Mouse (Mus musculus) splenic B cell, adult 2 months (primary cell): ENCODE data around the gene Fam227b.

ENCODE experiments used
- DNase-seq: peaks from one replicate; pipeline ENCODE4 v3.0.0-alpha.2; 2011; ENCODE audit warnings: low read depth, low spot score
- H3K27me3 ChIP-seq: 2 replicates; pipeline ENCODE4 v1.6.1; 2012; ENCODE audit warnings: mild to moderate bottlenecking, low read length, moderate library complexity, mixed read lengths; ENCODE audit not compliant: control insufficient read depth, poor library complexity, insufficient read depth, severe bottlenecking
- H3K36me3 ChIP-seq: 2 replicates; pipeline ENCODE4 v1.6.1; 2012; ENCODE audit warnings: mild to moderate bottlenecking, low read length, moderate library complexity, mixed read lengths; ENCODE audit not compliant: control insufficient read depth, poor library complexity, insufficient read depth, severe bottlenecking

The Fam227b gene

GRCm38 (mm10) chr2:126151855-126152571 lies at the start of gene Fam227b, which contains the start of gene Dtwd1:
TSS of gene Fam227b (minus strand) at chr2:126152004.
TSS of gene Dtwd1 (plus strand) at chr2:126152141.
- H3K27me3 ChIP-seq: no peaks in the 10 kb centered on the region
- peaks cover 6% of the 10 kb centered on the region for H3K36me3 ChIP-seq
- DNase-seq: peak; percentile 96

GRCm38 (mm10) chr2:126198971-126199370 lies 47.2 kb upstream of the Fam227b start:
- H3K36me3 ChIP-seq: no peaks in the 10 kb centered on the region
- no peak for DNase-seq
- H3K27me3 ChIP-seq: no peaks in the 10 kb centered on the region

GRCm38 (mm10) chr2:126195631-126196356 lies 44.0 kb upstream of the Fam227b start:
- Histone ChIP-seq H3K36me3 (no peaks in the 10 kb centered on the region), H3K27me3 (no peaks in the 10 kb centered on the region)
- DNase-seq: no peak

- Histone ChIP-seq H3K36me3 (no peaks in the 10 kb centered on the region), H3K27me3 (no peaks in the 10 kb centered on the region)
- DNase-seq: no peak
Observed at GRCm38 (mm10) chr2:126192129-126192528, 40.3 kb upstream of the Fam227b start.

GRCm38 (mm10) chr2:126191306-126191705 lies 39.5 kb upstream of the Fam227b start:
- no peaks in the 10 kb centered on the region for H3K27me3 ChIP-seq
- no peaks in the 10 kb centered on the region for H3K36me3 ChIP-seq
- DNase-seq: no peak

- DNase-seq: no peak
- H3K36me3 ChIP-seq: no peaks in the 10 kb centered on the region
- H3K27me3 ChIP-seq: 0 out of 2 replicates have a peak, but pooled peaks cover 3% of the 10 kb centered on the region
Observed at GRCm38 (mm10) chr2:126171427-126171826, 19.6 kb upstream of the Fam227b start.

GRCm38 (mm10) chr2:126166848-126167617 lies 15.2 kb upstream of the Fam227b start:
- Histone ChIP-seq H3K27me3 (no peaks in the 10 kb centered on the region), H3K36me3 (no peaks in the 10 kb centered on the region)
- no peak for DNase-seq

GRCm38 (mm10) chr2:126166335-126166734 lies 14.5 kb upstream of the Fam227b start:
- Histone ChIP-seq H3K36me3 (0 out of 2 replicates have a peak, but pooled peaks cover 2% of the 10 kb centered on the region), H3K27me3 (no peaks in the 10 kb centered on the region)
- no peak for DNase-seq

- Histone ChIP-seq H3K27me3 (no peaks in the 10 kb centered on the region), H3K36me3 (0 out of 2 replicates have a peak, but pooled peaks cover 5% of the 10 kb centered on the region)
- no peak for DNase-seq
Observed at GRCm38 (mm10) chr2:126165277-126166018, 13.6 kb upstream of the Fam227b start.

GRCm38 (mm10) chr2:126147723-126148122 lies 4.1 kb downstream of the Fam227b start:
- H3K36me3 ChIP-seq: no peaks in the 10 kb centered on the region
- H3K27me3 ChIP-seq: no peaks in the 10 kb centered on the region
- peak; percentile 32 for DNase-seq

GRCm38 (mm10) chr2:126094616-126095015 lies 57.2 kb downstream of the Fam227b start:
- no peaks in the 10 kb centered on the region for H3K27me3 ChIP-seq
- DNase-seq: no peak
- no peaks in the 10 kb centered on the region for H3K36me3 ChIP-seq

GRCm38 (mm10) chr2:126090432-126090831 lies 61.4 kb downstream of the Fam227b start:
- no peak for DNase-seq
- H3K27me3 ChIP-seq: no peaks in the 10 kb centered on the region
- H3K36me3 ChIP-seq: no peaks in the 10 kb centered on the region

GRCm38 (mm10) chr2:126086187-126086586 lies 65.6 kb downstream of the Fam227b start:
- DNase-seq: no peak
- Histone ChIP-seq H3K27me3 (no peaks in the 10 kb centered on the region), H3K36me3 (no peaks in the 10 kb centered on the region)

GRCm38 (mm10) chr2:126084326-126084725 lies 67.5 kb downstream of the Fam227b start:
- no peak for DNase-seq
- Histone ChIP-seq H3K27me3 (no peaks in the 10 kb centered on the region), H3K36me3 (no peaks in the 10 kb centered on the region)
